ENCODE assay signal across 26 mouse cellular contexts in the genomic region with DNA sequence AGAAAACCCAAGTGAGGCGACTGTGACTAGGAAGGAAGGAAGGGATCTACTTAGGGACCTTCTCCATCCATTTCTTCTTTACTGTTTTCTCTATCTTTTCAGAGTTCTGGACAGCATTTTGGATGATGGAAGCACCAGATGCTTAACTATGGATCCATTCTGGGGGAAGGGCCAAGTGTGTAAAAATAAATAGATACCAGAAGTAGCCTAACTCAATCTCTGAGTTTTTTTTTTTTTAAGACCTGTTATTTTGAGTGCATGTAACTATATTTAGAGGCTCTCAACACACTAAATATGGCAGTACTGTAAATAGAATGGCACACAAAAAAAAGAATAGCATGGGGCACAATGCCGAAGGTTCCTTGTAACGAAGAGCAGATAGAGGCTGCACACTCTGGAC.
DNase-seq lines count a peak whose midpoint lies in the region; ATAC-seq lines count a peak whose summit lies in the region.
"Had no signal": no experiment of that assay in that cellular context is flagged by ENCODE, and none has a peak within 500 bp of the region (broad histone marks: within the 10 kb centered on the region; RNA-seq: fewer than 3 reads in every experiment).

No protein-coding gene starts in this region.

- peaks cover 2% of the 10 kb centered on the region for H3K9me3 ChIP-seq in heart, embryonic 12.5 days (replicated peaks)
- no peaks in the 10 kb centered on the region for H3K9me3 ChIP-seq in heart, embryonic 15.5 days (replicated peaks)
- H3K9me3 ChIP-seq: embryonic facial prominence, embryonic 15.5 days; forebrain, embryonic 15.5 days; intestine, embryonic 15.5 days; kidney, embryonic 15.5 days had no signal

- H3K4me3 ChIP-seq in heart, embryonic 12.5 days: no peak overlapping the region
- H3K4me3 ChIP-seq in heart, embryonic 15.5 days: no peak overlapping the region
- H3K4me3 ChIP-seq: embryonic facial prominence, embryonic 12.5 days; embryonic facial prominence, embryonic 15.5 days; forebrain, embryonic 15.5 days; gastrocnemius, adult 2 months; hindbrain, embryonic 10.5 days; hindbrain, embryonic 13.5 days; intestine, embryonic 15.5 days; kidney, embryonic 15.5 days had no signal

- no peak overlapping the region for H3K9ac ChIP-seq in heart, embryonic 12.5 days
- H3K9ac ChIP-seq in heart, embryonic 15.5 days: no peak overlapping the region
- H3K9ac ChIP-seq: embryonic facial prominence, embryonic 12.5 days; embryonic facial prominence, embryonic 15.5 days; forebrain, embryonic 15.5 days; hindbrain, embryonic 13.5 days; intestine, embryonic 15.5 days; kidney, embryonic 15.5 days had no signal

- no peaks in the 10 kb centered on the region for H3K36me3 ChIP-seq in heart, embryonic 12.5 days
- H3K36me3 ChIP-seq in heart, embryonic 15.5 days: no peaks in the 10 kb centered on the region
- H3K36me3 ChIP-seq: embryonic facial prominence, embryonic 12.5 days; embryonic facial prominence, embryonic 15.5 days; forebrain, embryonic 15.5 days; hindbrain, embryonic 10.5 days; hindbrain, embryonic 13.5 days; intestine, embryonic 15.5 days; kidney, embryonic 15.5 days had no signal

- H3K4me1 ChIP-seq in heart, embryonic 12.5 days (replicated peaks): peaks cover 5% of the 10 kb centered on the region
- H3K4me1 ChIP-seq in heart, embryonic 15.5 days (replicated peaks): peaks cover 4% of the 10 kb centered on the region; the same call in 1 of the 2 replicates
- H3K4me1 ChIP-seq: embryonic facial prominence, embryonic 15.5 days; intestine, embryonic 15.5 days; kidney, embryonic 15.5 days had no signal

- DNase-seq in frontal cortex, adult 2 months (ENCODE audit: extremely low spot score in 1 of 2, low spot score in 1 of 2): peak; percentile 29 to 59
- no peak for DNase-seq in frontal cortex, postnatal 10 days (ENCODE audit: low spot score in 2 of 2)
- no peak for DNase-seq in heart, adult 11 months
- DNase-seq in heart, postnatal 36 days: no peak
- DNase-seq in left cerebral cortex, adult 11 months (ENCODE audit: low spot score): peak; percentile 24
- no peak for DNase-seq in left cerebral cortex, postnatal 36 days (ENCODE audit: low spot score in 2 of 2)
- DNase-seq: adrenal gland, adult 2 months; adrenal gland, postnatal 14 days; cerebellum, adult 11 months; cerebellum, adult 9-11 months; cerebellum, postnatal 25 days; gastrocnemius, adult 2 months; gastrocnemius, postnatal 14 days; kidney, adult 11 months; kidney, adult 8-10 months had no signal

- intact Hi-C loops in heart, postnatal 36 days (cut with DNase I): no loop called here
- intact Hi-C loops in left cerebral cortex, postnatal 36 days (cut with DNase I): no loop called here

- H3K27me3 ChIP-seq in heart, embryonic 12.5 days (replicated peaks): no peaks in the 10 kb centered on the region
- H3K27me3 ChIP-seq in heart, embryonic 15.5 days: no peaks in the 10 kb centered on the region
- H3K27me3 ChIP-seq: embryonic facial prominence, embryonic 12.5 days; embryonic facial prominence, embryonic 15.5 days; forebrain, embryonic 15.5 days; hindbrain, embryonic 13.5 days; intestine, embryonic 15.5 days; kidney, embryonic 15.5 days had no signal

- ATAC-seq in heart, embryonic 12.5 days (ENCODE audit: insufficient number of reproducible peaks, low FRiP score): no peak
- ATAC-seq in heart, embryonic 15.5 days (replicated peaks; ENCODE audit: insufficient number of reproducible peaks, insufficient read depth, low FRiP score, low read depth): no peak
- ATAC-seq: CD4-positive, CD25-positive, alpha-beta regulatory T cell, adult 4 months; forebrain, embryonic 15.5 days; hindbrain, embryonic 16.5 days; intestine, embryonic 15.5 days had no signal

- no peak overlapping the region for H3K4me2 ChIP-seq in heart, embryonic 12.5 days
- H3K4me2 ChIP-seq in heart, embryonic 15.5 days: no peak overlapping the region
- H3K4me2 ChIP-seq: embryonic facial prominence, embryonic 12.5 days; embryonic facial prominence, embryonic 15.5 days; forebrain, embryonic 15.5 days; hindbrain, embryonic 13.5 days; intestine, embryonic 15.5 days; kidney, embryonic 15.5 days had no signal

- H3K27ac ChIP-seq in heart, embryonic 12.5 days (ENCODE audit: poor library complexity, severe bottlenecking): 0 out of 2 replicates have a peak overlapping the region, but pooled peaks have one; percentile 2
- peak overlapping the region; percentile 11; the same call in 1 of the 2 replicates for H3K27ac ChIP-seq in heart, embryonic 15.5 days
- H3K27ac ChIP-seq: embryonic facial prominence, embryonic 12.5 days; embryonic facial prominence, embryonic 15.5 days; forebrain, embryonic 15.5 days; gastrocnemius, adult 2 months; hindbrain, embryonic 10.5 days; hindbrain, embryonic 13.5 days; intestine, embryonic 15.5 days; kidney, embryonic 15.5 days had no signal

- WGBS in heart, embryonic 12.5 days: 63% methylated on average over 3 of the region's 3 CpGs
- 57% methylated on average over 3 of the region's 3 CpGs for WGBS in heart, embryonic 15.5 days

Comparison
In these comparisons a context has a peak if more than half of its experiments do, and no peak if none do; other contexts are left out.
1. DNase-seq: peak in frontal cortex, adult 2 months (2 of 2) and left cerebral cortex, adult 11 months (single experiment); none in frontal cortex, postnatal 10 days (0 of 2), heart, adult 11 months (single experiment), heart, postnatal 36 days (0 of 2) and left cerebral cortex, postnatal 36 days (0 of 2).